Mouse (Mus musculus) brain, adult 2 months (tissue): ENCODE data around the gene Ahcy.
A peak's percentile ranks its signal among the peaks of the same experiment; 100 is the strongest.
"Not testable (repeated sequence)": the region's sequence is repeated elsewhere in the genome, so short reads cannot be mapped to it uniquely, and the experiment has no call there.

ENCODE experiments used
- DNase-seq: peaks from one replicate; pipeline ENCODE4 v3.0.0; 2011; ENCODE audit warnings: low read depth, low spot score

Gene Ahcy

DNA sequence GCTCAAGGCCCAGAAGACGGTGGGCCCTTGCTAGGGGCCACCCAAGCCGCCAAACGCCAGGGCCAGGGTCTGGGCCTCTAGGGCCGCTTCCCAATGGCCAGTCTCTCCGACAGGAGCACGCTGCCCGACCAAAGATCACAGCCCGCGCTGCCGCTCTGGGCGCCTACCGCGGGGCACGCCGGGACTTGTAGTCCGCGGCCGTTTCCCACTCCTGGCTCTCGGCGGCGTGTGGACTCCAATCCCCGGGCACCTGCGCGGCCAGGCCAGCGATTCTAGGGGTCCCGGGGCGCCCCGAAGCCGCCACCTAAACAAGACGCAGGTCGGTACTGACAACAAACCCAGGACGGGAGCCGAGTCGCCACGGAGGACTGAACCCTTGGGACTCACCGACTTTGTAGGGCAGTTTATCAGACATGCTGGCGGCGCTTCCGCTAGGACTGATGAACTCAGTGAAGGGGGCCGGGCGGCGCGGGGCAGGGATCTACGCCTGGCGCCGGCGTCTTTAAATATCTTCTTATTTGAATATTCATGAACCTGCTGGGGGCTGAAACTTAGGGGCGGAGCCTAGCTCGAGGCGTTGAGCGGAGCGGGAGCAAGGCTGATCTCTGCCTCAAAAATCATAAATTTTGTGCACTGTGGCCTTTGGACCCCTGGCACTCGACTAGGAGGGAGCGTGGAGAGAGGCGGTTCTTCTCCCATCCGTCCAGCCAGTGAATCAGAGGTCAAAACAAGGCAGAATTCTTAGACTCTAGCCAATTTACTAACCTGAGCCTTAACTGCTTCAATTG, at the start of gene Ahcy:
TSS of gene Ahcy (minus strand) at position 520 of the 788 bp plus-strand sequence.
- DNase-seq = peak; percentile 96

DNA sequence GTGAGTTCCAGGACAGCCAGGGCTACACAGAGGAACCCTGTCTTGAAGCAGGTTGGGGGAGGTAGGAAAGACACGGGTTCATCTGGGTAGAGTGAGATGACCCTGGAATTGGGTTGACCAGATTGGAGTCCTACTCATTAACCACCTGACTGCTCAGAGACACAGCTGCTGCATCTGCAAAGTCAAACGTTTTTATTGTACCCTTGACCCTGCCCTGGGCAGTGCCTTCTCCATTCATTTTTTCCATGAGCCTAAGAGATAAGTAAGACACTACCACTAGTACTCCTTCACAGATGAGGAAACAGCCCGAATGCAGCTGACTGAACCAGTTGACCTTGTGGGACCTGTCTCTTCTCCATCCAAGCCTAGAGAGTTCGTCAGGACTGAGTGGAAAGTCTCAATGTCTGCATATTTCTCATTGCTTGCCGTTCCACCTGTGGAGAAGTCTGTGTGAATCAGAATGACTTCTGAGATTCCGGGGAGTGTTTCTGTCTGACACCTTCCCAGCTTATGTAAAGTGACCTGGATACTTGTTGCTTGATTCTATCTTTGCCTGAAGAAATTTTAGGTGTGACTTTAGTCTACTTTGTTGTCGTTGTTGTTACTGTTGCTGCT, 41.0 kb upstream of the Ahcy start:
- no peak for DNase-seq

DNA sequence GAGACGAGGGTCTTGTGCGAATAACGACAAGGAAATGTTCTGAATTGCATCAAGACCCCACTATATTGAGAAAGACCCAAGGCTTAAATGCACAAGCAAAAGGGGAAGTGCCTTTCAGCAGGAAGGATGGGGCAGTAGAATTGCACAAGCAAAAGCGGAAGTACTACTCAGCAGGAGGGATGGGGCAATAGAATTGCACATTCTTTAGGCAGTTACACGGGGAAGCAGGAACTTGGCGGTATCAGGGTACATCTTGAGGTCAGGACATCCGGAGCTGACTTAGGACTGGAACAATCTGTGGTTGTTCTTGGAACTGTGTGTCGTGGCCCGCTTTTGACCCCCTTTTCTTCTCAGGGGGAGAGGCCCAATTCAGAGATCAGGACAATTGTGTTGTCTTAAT, 33.0 kb upstream of the Ahcy start:
- DNase-seq = not testable (repeated sequence)

DNA sequence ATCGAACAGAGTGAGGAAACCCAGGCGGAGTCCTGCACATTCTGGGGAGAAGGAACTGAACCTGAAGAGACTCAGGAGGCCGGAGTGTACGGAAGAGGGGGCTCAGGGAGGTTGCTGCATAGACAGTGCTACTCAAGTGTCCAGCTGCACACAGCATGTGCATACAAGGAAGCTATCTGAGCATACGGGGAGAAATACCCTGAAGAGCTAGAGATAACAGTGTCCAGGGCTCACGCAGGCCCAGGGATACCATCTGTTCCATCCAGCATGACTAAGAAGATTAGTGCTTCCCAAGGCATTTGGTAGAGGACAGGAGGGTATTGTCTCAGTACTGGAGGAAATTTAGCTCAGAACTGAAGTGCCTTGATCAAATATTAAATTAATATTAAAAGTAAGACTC, 29.3 kb upstream of the Ahcy start:
- DNase-seq = peak; percentile 66

DNA sequence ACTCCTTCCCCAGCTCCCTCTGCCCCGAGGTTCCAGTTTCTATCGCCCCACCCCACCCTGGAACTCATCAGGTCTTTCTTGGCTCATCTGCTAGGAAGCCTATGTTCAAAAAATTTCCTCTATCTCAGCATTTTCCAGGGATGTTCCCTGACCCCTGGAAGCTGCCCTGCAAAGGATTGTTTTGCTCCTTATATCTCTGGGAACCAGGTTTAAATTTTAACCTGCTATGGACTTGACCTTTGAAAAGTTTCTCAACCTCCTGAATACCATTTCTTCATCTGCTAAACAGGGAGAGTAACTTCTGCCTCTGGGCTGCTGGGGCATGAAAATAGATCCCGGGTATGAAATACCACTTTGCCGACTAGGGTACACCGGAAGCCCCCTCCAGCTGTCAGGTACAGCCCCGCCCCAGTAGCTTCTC, 27.5 kb upstream of the Ahcy start:
- no peak for DNase-seq

DNA sequence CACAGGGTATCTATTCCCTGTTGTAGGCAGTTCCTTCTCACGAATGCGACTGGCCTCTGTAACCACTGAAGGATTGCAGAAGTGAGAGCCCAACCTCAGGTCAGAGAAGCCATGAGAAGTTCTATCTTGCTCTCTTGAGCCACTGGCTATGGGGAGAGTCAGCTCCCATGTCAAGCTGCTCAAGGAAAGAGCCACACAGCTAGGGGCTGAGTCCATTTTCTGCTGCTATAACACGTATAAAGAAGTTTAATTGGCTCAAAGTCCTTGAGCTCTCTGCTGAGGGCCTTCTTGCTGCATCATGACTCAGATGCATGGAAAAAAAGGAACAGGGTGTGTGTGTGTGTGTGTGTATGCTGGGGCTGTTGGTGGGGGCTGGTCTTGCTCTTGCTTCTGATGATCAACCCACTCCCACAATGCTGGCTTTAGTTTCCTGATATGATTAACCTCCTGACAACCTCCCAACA, 26.5 kb upstream of the Ahcy start:
- DNase-seq = no peak

DNA sequence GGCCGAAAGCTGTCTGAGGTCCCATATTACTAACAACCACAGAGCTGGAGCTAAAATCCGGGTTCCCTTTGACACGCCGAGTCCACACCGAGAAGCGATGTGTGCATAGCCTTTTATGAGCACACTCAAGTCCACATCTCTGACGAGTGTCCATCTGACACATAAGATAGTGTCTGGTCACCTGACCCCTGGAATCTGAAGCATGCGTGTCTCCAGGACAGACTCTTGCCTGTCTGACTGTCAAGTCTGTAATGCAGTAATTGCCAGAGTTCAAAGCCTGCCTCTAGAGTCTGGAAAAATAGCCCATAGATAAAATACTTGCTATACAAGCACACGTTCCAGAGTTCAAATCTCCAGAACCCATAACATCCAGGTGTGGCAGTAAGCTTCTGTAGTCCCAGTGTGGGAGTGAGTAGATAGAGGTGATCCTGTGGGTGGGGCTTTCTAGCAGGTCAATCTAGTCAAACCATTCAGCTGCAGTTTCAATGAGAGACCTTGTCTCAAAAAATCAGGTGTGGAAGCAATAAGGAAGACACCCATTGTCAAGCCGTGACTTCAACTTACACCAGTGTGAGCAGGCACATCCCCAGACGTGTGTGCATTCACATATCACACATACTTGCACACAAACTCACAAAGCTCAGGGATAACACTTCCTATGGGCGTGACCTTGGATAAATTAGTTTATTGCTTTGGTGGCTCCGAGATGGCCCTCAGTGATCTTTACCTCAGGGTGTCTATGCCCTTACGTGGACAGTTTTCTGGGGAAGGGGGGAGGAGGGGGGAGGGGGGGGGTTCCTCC, 25.9 kb upstream of the Ahcy start:
- no peak for DNase-seq

DNA sequence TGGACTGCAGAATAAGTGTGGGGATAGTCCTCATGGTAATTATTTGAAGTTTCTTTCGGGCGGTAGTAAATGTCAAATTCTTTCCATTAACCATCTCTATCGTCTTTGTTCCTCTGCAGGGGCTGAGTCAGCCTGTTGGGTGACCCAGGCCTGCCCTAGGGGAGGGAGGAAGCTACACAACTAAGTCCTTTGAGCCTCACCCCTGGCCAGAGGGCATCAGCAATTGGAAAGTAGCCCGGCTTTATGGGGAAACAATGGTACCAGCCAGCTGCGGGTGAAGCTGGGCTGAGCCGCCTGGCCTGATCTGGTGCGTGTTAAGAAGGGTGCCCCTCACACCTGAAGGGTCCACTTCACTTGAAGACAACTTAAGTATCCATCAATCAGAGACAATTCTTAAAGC, 25.1 kb upstream of the Ahcy start:
- peak; percentile 92 for DNase-seq

DNA sequence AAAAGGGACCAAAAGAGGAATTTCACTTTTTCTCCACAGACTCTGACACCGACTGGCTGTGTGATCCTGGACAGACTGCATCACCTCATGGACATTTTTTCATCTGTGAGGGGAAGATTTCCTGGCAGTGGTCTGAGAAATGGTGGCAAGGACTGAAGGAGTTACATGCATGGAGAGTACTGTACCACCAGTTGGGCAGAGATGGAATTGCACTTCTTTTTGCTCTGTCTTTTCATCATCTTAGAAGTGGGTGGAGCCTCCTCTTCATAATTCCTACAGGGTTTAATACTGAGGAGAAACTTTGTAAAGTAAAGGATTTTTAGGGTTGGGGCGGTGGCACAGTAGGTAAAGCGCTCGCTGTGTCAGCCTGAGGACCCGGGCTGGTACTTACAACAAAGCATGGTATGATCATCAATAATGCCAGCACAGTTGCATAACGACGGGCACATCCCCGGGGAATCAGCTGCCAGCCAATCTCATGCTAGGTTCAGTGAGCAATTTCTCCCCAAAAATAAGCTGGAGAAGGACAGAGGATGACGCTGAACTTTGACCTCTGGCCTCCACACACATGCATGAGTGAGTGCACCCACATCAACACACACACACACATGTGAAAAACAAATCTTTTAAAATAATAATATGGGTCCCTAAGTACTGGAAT, 24.6 kb upstream of the Ahcy start:
- DNase-seq = peak; percentile 54

DNA sequence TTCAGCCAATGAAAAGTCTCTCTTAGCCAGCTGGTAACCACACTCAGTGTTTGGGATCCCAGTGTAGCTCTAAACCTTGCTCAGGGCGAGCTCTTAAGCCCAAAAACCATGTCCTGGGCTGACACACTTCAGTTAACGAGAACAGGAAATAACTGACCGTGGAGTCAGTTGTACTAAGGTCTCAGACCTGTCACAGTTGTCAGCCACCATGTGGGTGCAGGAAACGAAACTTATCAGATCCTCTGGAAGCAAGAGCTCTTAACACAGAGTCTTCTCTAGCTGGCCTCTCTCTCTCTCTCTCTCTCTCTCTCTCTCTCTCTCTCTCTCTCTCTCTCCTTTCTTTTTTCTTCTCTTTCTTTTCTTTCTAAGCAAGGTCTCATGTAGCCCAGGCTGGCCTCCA, 19.1 kb upstream of the Ahcy start:
- DNase-seq = no peak

DNA sequence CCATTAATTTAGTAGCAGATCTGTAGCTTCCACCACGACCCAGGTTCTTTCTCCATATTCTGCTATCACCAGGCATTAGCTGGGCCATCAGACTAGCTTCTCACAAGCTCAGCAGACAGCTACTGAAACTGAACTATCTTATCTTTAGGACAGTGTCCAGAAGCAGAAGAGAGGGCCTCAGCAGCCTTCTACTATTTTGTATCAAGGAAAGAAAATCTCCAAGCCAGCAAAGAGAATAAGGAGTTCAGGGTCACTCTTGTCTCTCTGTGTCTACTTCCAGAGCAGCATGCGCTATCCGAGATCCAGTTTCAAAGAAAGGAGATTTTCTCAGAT, 17.4 kb upstream of the Ahcy start:
- DNase-seq = no peak

DNA sequence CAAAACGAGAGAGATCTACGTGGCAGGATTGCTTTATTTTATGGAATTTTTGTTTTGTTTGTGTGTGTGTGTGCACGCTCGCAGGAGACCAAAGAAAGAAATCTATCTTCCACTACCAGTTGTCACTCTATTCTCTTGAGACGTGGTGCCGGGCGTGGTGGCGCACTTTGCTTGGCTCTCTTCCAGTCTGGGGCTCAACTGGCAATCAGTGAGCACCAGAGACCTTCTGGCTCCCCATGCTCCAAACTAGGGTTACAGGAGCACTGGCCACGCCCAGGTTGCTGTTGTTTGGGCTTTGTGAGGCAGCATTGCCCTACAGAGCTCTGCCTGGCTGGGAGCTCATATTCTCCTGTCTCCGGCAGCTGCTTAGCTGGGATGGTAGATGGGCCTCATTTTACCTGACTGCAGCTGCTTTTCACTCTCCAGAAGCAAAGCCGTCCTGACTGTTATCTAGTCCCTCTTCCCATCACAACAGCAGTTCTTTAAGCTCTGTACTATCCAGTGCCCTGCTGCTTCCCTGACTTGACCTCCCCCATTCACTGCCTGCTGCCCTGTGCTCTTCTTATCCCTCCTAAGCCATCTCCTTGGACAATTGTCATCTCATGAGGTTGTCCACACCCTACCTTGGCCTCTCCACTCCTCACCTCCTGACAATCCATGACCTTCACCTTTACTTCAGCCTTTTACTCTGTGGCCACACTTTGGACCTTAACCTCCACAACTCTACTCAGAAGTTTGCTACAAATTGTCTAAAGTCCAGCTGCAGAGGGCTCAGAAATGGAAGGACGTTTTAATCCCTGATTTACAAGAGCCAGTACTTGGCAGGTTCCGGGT, 16.8 kb upstream of the Ahcy start:
- DNase-seq = no peak

DNA sequence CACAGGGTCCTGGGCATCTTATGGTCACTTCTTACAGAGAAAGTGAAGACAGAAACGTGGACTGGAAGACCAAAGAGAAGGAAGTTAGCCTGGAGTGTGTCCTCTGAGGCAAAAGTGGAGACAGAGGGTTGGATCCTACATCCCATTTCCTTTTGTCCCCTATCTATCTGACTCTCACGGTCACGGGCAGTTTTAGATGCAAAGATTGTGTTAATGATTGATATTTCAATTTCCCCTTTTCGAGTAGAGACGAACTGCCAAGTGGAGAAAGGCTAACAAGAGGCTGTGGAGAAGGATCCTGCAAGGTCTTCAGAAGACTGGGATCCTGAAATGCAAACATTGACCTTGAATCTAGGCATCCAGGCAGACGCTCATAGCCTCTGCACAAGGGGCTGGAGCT, 14.0 kb upstream of the Ahcy start:
- no peak for DNase-seq

DNA sequence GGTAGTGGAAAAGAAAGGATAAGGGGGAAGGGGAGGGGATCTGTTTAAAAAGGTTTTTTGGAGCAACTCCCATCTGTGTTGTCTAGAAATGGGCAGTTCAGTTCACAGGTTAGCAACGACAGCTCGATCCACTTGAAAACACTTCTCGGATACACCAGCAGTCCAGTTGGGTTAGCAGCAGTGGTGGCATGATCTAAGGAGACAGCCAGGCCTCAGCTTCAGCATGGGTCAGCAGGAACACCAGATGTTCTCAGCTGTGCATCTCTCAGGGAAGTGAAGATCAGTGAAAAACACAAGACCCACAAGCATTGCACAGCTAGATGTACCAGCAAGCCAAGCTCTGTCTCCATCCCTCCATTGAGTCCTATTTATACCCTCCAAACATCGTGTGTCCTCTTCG, 12.0 kb upstream of the Ahcy start:
- no peak for DNase-seq

DNA sequence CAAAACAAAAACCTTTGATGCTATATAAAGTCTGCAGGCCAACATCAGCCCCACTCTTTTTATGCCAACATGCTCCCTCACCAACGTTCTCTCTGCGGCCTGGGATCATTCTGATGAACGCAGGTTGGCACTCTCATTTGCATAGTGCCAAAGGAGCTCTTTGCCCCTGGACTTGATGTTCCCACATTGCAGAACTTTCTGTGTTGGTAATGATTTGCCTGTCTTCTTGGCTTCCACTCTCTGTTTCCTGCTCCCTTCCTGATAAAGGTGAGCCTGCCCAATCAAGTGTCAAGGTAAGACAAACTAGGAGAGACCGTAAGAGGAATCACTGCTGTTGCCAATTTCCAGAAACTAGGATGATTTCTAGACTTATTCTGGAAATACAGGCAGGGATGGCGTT, 10.2 kb upstream of the Ahcy start:
- no peak for DNase-seq

DNA sequence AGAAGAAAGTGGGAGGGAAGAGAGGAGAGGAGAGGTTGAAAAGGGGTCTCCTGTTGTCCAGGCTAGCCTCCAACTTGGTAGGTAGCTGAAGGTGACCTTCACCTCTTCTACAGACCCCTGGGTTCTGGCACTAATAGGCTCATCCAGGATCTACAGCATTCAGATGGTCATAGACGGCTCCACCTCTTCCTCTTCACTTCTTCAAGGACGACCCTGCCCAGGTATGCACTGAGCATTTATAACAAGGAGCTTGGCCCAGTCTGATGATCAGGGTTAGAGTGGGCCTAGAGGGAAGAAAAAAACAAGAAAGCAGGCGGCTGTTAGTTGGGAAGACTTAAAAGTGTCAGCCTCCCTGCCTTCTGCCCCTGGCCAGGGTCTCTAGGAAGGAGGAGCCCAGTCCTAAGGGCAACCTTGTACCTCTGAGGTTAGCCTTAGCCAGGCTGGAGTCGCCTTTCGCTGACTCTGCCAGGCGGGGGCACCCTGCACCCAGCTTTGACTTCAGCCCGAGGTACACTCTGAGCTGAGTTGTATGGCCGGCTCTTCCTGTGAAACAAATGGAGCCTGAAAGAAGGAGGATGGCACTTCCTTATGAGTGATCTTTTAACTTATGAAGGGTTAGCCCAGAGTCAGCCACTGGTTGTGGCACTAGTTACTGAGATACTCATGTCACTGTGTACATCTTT, 8.0 kb upstream of the Ahcy start:
- DNase-seq = peak; percentile 70

DNA sequence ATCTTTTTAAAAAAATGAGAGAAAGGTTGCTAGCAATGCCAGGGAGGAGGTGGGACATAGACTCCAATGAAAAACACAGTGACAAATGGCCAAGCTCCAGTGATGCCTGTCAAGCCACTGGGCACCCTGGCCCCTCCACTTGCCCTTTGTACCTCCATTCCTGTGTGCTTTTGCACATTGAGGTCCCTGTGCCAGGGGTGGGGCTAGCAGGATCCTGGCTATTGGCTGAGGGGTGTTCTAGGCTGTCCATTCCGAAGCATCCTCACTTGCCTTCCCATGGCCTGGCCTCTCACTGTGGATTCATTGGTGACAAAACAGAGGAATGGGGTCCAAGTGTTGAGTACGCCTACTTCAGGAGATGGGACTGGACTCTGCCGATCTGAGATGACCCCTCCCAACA, 6.8 kb upstream of the Ahcy start:
- DNase-seq = no peak

DNA sequence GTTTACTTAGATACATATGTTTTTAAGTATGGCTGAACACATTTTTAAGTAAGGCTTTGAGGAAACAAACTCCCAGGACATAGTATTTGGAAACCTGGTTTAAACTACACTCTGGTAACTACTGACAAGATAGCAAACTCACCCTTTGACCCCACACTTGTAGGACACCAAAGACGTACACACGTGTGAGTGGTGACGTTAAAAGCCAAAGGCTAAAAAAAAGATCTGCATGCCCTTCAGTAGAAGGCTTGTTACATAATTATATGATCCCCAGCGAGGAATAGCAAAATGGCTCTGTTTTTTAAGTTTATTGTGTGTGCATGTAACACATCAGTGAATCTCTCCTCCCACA, 5.9 kb upstream of the Ahcy start:
- DNase-seq = no peak

DNA sequence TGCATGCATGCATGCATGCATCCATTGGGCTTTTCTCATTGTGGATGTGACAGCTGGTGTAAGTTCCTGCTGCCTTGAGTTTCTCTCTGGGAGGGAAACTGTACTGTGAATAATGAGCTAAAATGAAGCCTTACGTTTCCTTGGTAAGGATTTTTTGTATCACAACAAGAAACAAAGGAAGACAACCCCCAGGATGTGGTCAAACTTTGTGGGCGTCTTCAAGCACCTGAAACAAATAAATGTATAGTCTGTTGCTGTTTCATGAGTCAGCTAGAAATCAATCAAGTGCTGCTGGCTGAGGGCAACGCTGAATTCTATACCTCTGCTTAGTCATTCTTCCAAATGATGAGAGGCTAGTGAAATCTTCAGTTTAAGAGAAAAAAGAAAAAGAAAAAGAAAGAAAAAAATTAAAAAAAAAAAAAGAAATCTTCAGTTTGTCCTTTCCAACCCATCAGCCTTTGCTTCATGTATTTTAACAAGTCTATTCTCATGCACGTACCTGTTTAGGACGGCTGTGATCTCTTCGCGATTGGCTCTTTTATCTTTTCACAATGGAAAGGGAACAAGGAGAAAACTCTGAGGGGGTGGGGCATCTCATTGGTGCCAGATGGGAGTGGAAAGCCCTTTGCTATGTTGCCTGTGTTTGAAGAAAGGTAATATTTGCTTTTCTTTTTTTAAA, 5.3 kb upstream of the Ahcy start:
- DNase-seq = no peak

DNA sequence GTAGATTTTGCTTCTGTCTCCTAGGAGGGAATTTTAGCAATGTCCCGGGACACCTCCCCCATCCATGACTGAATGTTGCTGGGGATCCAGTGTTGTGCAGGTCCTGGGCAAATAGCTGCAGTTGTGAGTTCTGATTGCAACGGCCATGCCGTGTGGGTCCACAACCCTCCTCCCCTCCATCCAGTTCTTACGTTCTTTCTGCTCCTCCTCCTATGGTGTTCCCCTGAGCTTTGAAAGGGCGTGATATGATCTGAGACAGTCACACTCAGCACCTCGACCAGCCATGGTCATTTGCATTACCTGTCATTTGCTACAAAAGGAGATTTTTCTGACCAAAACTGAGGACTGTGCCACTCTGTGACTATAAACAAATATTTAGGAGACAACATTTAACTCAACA, 1.4 kb upstream of the Ahcy start:
- no peak for DNase-seq
